Mouse (Mus musculus) forebrain, embryonic 16.5 days (tissue): ENCODE measurements around the gene Olfr530. TPM values are rescaled to one million over a fixed set of nuclear protein-coding genes. Genes with fewer than 3 reads are reported as not detected.

Source experiments
- ATAC-seq: fragments of 200-750 bp; cut with Nextera tagmentation; 2 replicates; pipeline ENCODE4 v1.8.0; 2017; ENCODE audit warnings: mild to moderate bottlenecking, moderate library complexity
- H3K27ac ChIP-seq: fragments of 300-500 bp; sonication (generic); 2 replicates; pipeline ENCODE4 v1.5.1; 2014; ENCODE audit warnings: low read length, control low read depth
- H3K27me3 ChIP-seq: fragments of 300-500 bp; sonication (generic); replicated peaks from 2 replicates; pipeline ENCODE4 v1.6.1; 2014; ENCODE audit warnings: low read length; ENCODE audit not compliant: control insufficient read depth, insufficient read depth
- H3K36me3 ChIP-seq: fragments of 300-500 bp; sonication (generic); 2 replicates; pipeline ENCODE4 v1.6.1; 2014; ENCODE audit not compliant: control insufficient read depth, insufficient read depth
- H3K4me1 ChIP-seq: fragments of 300-500 bp; sonication (generic); replicated peaks from 2 replicates; pipeline ENCODE4 v1.6.1; 2014; ENCODE audit warnings: low read length; ENCODE audit not compliant: control insufficient read depth, insufficient read depth
- H3K4me2 ChIP-seq: fragments of 300-500 bp; sonication (generic); 2 replicates; pipeline ENCODE4 v1.6.1; 2014; ENCODE audit warnings: mild to moderate bottlenecking, low read length, control low read depth
- H3K4me3 ChIP-seq: fragments of 300-500 bp; sonication (generic); replicated peaks from 2 replicates; pipeline ENCODE4 v1.5.1; 2014; ENCODE audit warnings: mild to moderate bottlenecking, low read length, control low read depth
- H3K9ac ChIP-seq: fragments of 300-500 bp; sonication (generic); replicated peaks from 2 replicates; pipeline ENCODE4 v1.6.1; 2014; ENCODE audit warnings: low read depth, low read length, control low read depth
- H3K9me3 ChIP-seq: fragments of 300-500 bp; sonication (generic); 2 replicates; pipeline ENCODE4 v1.6.1; 2016; ENCODE audit warnings: low read length; ENCODE audit not compliant: control insufficient read depth
- WGBS: fragments of 180-500 bp; shearing (Covaris S2); extraction: QIAGEN DNeasy Blood & Tissue Kit; methylation state at CpG from one replicate; pipeline ENCODE4 v1.1.7; 2014; 5-methylcytosine and 5-hydroxymethylcytosine counted together
- polyA plus RNA-seq: library from polyadenylated mRNA; unstranded; fragments of >200 nt; fragmentation: Nextera tagmentation; extraction: Ambion mirVana; gene quantifications from 2 replicates; pipeline ENCODE4 v1.2.1, GENCODE M21; 2015

Gene Olfr530
- polyA plus RNA-seq = not detected in 2 replicates

- Histone ChIP-seq H3K36me3 (no peaks in the 10 kb centered on the region), H3K27ac (no peak within 1 kb of the TSS), H3K9me3 (no peaks in the 10 kb centered on the region), H3K27me3 (no peaks in the 10 kb centered on the region), H3K9ac (no peak within 1 kb of the TSS), H3K4me2 (no peak within 1 kb of the TSS), H3K4me3 (no peak within 1 kb of the TSS), H3K4me1 (no peaks in the 10 kb centered on the region)
- WGBS = 53% methylated on average over 1 of the region's 1 CpGs
- ATAC-seq = no peak
Measured at GRCm38 (mm10) chr7:140376231-140376630, at the start of gene Olfr530. TSS of gene Olfr530 (minus strand) at chr7:140376331.

DNA sequence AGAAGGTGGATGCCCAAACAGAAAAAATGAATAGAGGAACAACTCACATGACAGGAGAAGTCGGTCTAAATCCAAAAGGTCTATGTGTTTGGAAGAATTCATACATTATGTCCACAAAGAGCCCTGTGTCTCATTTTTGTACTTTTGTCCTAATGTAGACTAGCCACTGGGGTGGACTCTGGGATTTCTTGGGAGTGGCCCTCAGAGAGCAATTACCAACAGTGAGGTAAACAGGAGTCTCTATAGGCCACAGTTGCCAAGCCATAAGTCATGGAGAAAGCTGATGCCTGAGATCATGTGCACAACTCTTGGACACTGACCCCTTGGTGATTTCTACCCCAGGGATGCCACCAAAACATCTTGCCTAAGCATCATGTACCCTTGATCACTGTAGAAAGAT lies 45.4 kb upstream of the Olfr530 start, which contains the start of gene Olfr532:
TSS of gene Olfr532 (minus strand) at position 101 of the 400 bp plus-strand sequence.
- Histone ChIP-seq H3K36me3 (no peaks in the 10 kb centered on the region), H3K4me1 (no peaks in the 10 kb centered on the region), H3K27ac (no peak within 1 kb of the TSS), H3K4me3 (no peak within 1 kb of the TSS), H3K9ac (no peak within 1 kb of the TSS), H3K9me3 (no peaks in the 10 kb centered on the region), H3K4me2 (no peak within 1 kb of the TSS), H3K27me3 (no peaks in the 10 kb centered on the region)
- WGBS = 82% methylated on average over 1 of the region's 1 CpGs
- ATAC-seq = no peak

DNA sequence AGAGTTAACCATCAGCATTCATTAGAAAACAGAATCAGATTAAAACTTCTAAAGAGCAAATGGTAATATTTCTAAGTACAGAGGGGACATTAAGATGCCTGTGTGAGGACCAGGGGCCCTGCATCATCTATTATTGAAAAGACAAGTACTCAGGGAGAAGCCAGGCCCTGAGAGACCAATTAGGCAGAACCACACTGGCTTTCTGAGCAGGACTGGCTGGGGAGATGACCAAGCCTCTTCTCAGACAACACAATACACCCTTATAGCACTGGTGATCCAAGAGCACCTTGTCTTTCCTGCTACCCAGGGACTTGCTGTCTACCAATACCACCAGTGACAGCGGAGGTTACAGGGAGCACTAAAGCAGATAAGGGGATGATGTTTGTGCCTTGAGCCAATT lies 26.7 kb upstream of the Olfr530 start, which contains the start of gene Olfr531:
TSS of gene Olfr531 (minus strand) at position 101 of the 400 bp plus-strand sequence.
- Histone ChIP-seq H3K27me3 (no peaks in the 10 kb centered on the region), H3K27ac (no peak within 1 kb of the TSS), H3K4me2 (no peak within 1 kb of the TSS), H3K4me1 (no peaks in the 10 kb centered on the region), H3K9me3 (peaks cover 2% of the 10 kb centered on the region; the same call in 1 of the 2 replicates), H3K36me3 (no peaks in the 10 kb centered on the region), H3K9ac (no peak within 1 kb of the TSS), H3K4me3 (no peak within 1 kb of the TSS)
- no peak for ATAC-seq
- 100% methylated on average over 1 of the region's 1 CpGs for WGBS

GRCm38 (mm10) chr7:140376911-140377310 lies 780 bp upstream of the Olfr530 start:
- 98% methylated on average over 2 of the region's 2 CpGs for WGBS
- H3K36me3 ChIP-seq = no peaks in the 10 kb centered on the region
- ATAC-seq = no peak
- no peak overlapping the region for H3K4me3 ChIP-seq
- H3K9me3 ChIP-seq = no peaks in the 10 kb centered on the region
- H3K4me1 ChIP-seq = no peaks in the 10 kb centered on the region
- no peaks in the 10 kb centered on the region for H3K27me3 ChIP-seq
- no peak overlapping the region for H3K9ac ChIP-seq
- no peak overlapping the region for H3K4me2 ChIP-seq
- H3K27ac ChIP-seq = no peak overlapping the region

GRCm38 (mm10) chr7:140374300-140374699 lies 1.8 kb downstream of the Olfr530 start:
- H3K9me3 ChIP-seq = no peaks in the 10 kb centered on the region
- H3K4me2 ChIP-seq = no peak overlapping the region
- H3K4me3 ChIP-seq = no peak overlapping the region
- H3K4me1 ChIP-seq = no peaks in the 10 kb centered on the region
- no peaks in the 10 kb centered on the region for H3K27me3 ChIP-seq
- no peak for ATAC-seq
- 81% methylated on average over 4 of the region's 4 CpGs for WGBS
- no peak overlapping the region for H3K27ac ChIP-seq
- H3K36me3 ChIP-seq = no peaks in the 10 kb centered on the region
- H3K9ac ChIP-seq = no peak overlapping the region

GRCm38 (mm10) chr7:140361571-140361970 lies 14.6 kb downstream of the Olfr530 start, which contains the start of gene Olfr60:
TSS of gene Olfr60 (minus strand) at chr7:140361671.
- Histone ChIP-seq H3K36me3 (no peaks in the 10 kb centered on the region), H3K9me3 (no peaks in the 10 kb centered on the region), H3K27me3 (no peaks in the 10 kb centered on the region), H3K9ac (no peak within 1 kb of the TSS), H3K4me3 (no peak within 1 kb of the TSS), H3K27ac (no peak within 1 kb of the TSS), H3K4me1 (no peaks in the 10 kb centered on the region), H3K4me2 (no peak within 1 kb of the TSS)
- ATAC-seq = no peak
- 77% methylated on average over 3 of the region's 3 CpGs for WGBS

GRCm38 (mm10) chr7:140333717-140334116 lies 42.4 kb downstream of the Olfr530 start, which contains the start of gene Olfr527:
TSS of gene Olfr527 (plus strand) at chr7:140334017.
- Histone ChIP-seq H3K36me3 (no peaks in the 10 kb centered on the region), H3K9ac (no peak within 1 kb of the TSS), H3K27me3 (no peaks in the 10 kb centered on the region), H3K4me1 (no peaks in the 10 kb centered on the region), H3K27ac (no peak within 1 kb of the TSS), H3K9me3 (no peaks in the 10 kb centered on the region), H3K4me3 (no peak within 1 kb of the TSS), H3K4me2 (no peak within 1 kb of the TSS)
- no peak for ATAC-seq
- 88% methylated on average over 2 of the region's 2 CpGs for WGBS

- WGBS = 30% methylated on average over 1 of the region's 1 CpGs
- Histone ChIP-seq H3K4me2 (no peak overlapping the region), H3K27ac (no peak overlapping the region), H3K4me1 (no peaks in the 10 kb centered on the region), H3K9ac (no peak overlapping the region), H3K27me3 (no peaks in the 10 kb centered on the region), H3K36me3 (no peaks in the 10 kb centered on the region), H3K9me3 (no peaks in the 10 kb centered on the region), H3K4me3 (no peak overlapping the region)
- no peak for ATAC-seq
Measured at GRCm38 (mm10) chr7:140329766-140330304, 46.3 kb downstream of the Olfr530 start.
